Mouse (Mus musculus) gastrocnemius, adult 2 months (tissue): ENCODE measurements at regions not wholly inside any gene's neighbourhood (a gene's known extent, or its start where the extent isn't known, plus 50 kb on each side); places are given as distances from the start of the nearest gene placed in this dataset.

Experiments used
- DNase-seq: peaks from one replicate; pipeline ENCODE4 v3.0.0; 2022
- H3K27ac ChIP-seq: fragments of 200-600 bp; 2 replicates; pipeline ENCODE4 v1.8.1; 2022; ENCODE audit warnings: mild to moderate bottlenecking
- H3K4me3 ChIP-seq: fragments of 200-600 bp; 2 replicates; pipeline ENCODE4 v1.8.1; 2022; ENCODE audit warnings: mild to moderate bottlenecking, moderate library complexity
- CTCF ChIP-seq: fragments of 200-600 bp; IDR thresholded peaks from 2 replicates; pipeline ENCODE4 v1.8.1; 2022; ENCODE audit warnings: antibody characterized with exemption, mild to moderate bottlenecking, moderate library complexity
- intact Hi-C: fragments of 180-260 bp; cut with DNase I; formaldehyde crosslinking; loops from one replicate; pipeline ENCODE4 v1.15.1; 2025

DNA sequence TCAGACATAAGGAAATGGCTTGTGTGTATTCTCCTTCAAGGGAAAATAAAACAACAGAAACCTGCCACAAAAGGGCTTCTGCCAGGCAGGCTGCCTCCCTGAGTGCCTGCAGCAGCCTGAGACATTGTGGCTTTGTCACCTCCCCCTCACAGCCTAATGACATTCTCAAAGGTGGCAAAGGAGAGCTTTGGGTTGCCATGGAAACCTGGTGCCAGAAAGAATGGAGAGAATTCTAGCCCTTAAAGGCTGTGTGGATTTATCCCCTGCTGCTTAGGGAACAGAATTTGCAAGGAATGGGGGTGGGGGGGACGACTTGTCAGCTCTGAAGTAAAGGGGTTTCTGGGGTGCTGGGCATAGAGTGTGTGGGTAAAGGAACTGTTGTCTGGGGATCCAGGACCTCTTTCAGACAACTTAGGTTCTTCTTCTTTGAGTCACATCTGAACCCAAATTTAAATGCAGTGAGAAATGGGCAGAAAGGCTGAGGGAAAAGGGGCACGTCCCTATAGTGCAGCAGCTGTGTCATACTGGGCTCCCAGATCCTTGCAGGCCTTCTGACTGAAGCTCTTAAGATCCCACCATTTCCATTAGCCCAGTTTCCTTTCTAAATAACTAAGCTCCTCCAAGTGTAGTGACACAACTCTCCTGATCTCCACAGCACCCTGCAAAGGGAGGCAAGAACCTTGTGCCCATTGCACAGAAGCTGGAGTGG is 86.8 kb downstream of the Il9r start:
- intact Hi-C loops, result no loop called here
- no peak overlapping the region for H3K4me3 ChIP-seq
- TF ChIP-seq CTCF, result no peak
- no peak overlapping the region for H3K27ac ChIP-seq
- DNase-seq, result no peak

DNA sequence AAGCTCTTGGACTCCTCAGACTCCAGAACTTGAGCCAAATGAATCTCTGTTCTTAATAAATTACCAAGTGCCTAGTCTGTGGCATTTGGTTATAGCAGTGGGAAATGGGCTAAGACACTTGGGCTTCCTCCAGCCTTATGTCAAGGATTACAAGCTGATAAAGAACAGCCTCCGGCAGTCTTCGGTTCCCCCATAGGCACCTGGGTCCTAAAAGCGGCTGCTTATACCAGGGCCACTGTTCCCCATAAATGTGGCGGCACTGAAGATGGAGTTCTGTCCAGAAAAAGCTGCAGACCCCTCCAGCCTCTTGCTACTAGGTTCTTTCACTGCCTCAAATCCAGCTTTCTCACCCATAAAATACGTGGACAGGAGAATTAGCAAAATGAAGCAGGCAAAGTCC is 87.6 kb downstream of the Il9r start:
- TF ChIP-seq CTCF, result no peak
- intact Hi-C loops, result no loop called here
- H3K4me3 ChIP-seq, result no peak overlapping the region
- H3K27ac ChIP-seq, result no peak overlapping the region
- DNase-seq, result no peak

- intact Hi-C loops, result no loop called here
- H3K4me3 ChIP-seq, result no peak overlapping the region
- TF ChIP-seq CTCF, result no peak
Observed at GRCm38 (mm10) chr11:32111841-32112240, 88.2 kb downstream of the Il9r start.

GRCm38 (mm10) chr11:32109911-32110310 is 90.2 kb downstream of the Il9r start:
- intact Hi-C loops, result no loop called here
- Histone ChIP-seq H3K4me3 (no peak overlapping the region), H3K27ac (no peak overlapping the region)
- DNase-seq, result no peak
- TF ChIP-seq CTCF, result no peak

More at GRCm38 (mm10) chr11:32111841-32112240, 88.2 kb downstream of the Il9r start:
- H3K27ac ChIP-seq, result no peak overlapping the region
- no peak for DNase-seq
